Mouse (Mus musculus) T-cell, adult 66 days (primary cell): ENCODE data around the gene Tdpoz3. TPM values are rescaled to one million over a fixed set of nuclear protein-coding genes. Genes with fewer than 3 reads are reported as not detected.

ENCODE experiments used
- total RNA-seq, 2 experiments: library from RNA; stranded (reverse); gene quantifications; 3 replicates in 1 of 2; 4 replicates in 1 of 2; pipeline ENCODE4 v1.2.4; 2023

Tdpoz3 gene
- not detected for total RNA-seq

DNA sequence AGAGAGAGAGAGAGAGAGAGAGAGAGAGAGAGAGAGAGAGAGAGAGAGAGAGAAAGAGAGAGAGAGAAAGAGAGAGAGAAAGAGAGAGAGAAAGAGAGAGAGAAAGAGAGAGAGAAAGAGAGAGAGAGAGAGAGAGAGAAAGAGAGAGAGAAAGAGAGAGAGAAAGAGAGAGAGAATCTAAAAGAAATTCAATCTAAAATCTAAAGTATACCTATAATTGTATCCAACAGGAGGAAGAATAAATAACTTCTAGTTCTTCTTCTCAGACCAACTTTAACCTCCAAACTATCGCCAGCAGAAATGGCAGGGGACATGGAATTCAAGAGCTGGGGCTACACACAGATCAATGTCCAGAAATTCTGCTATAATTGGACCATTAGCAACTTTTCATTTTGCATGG is at the start of gene Tdpoz3:
Gene Tdpoz3, plus strand, starts transcription at position 301 of the 400 bp plus-strand sequence.

DNA sequence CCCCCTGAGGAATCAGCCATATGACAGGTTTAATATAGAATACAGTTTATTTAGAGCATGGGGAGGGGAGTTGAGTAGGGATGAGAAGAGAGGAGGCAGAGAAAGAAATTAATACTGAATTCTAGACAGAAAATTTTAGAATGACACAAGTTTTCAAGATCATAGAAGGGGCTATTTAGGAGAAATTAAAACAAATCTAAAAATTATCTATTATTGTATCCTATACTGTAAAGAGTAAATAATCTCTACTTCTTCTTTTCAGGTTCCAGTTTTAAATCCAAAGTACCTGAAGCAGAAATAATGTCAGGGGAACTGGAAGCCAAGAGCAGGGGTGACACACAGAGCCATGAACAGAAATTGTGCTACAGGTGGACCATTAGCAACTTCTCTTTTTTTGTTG is 29.7 kb upstream of the Tdpoz3 start, which contains the start of gene Tdpoz4:
Gene Tdpoz4, plus strand, starts transcription at position 301 of the 400 bp plus-strand sequence.

Other genes with a start within 250 kb of the Tdpoz3 start
- gene Tdpoz2, start 173.3 kb upstream of the Tdpoz3 start, total RNA-seq = not detected
- gene Tdpoz1, start 149.7 kb upstream of the Tdpoz3 start, total RNA-seq = not detected
- gene Gm37596, start 132.9 kb upstream of the Tdpoz3 start, total RNA-seq = not detected
- gene Gm5773, start 53.0 kb upstream of the Tdpoz3 start, total RNA-seq = not detected
- gene Tdpoz4, start 29.6 kb upstream of the Tdpoz3 start, total RNA-seq = not detected
- not detected for gene Gm9117, start 117.5 kb downstream of the Tdpoz3 start, total RNA-seq
- not detected for gene Tdpoz5, start 135.3 kb downstream of the Tdpoz3 start, total RNA-seq
- gene Gm9125, start 228.9 kb downstream of the Tdpoz3 start, total RNA-seq = not detected
- not detected for gene Gm10697, start 246.6 kb downstream of the Tdpoz3 start, total RNA-seq